Mouse (Mus musculus) MEL (cell line): ENCODE data around the gene Bphl.

Source experiments
- CHD2 ChIP-seq: IDR thresholded peaks from 2 replicates; pipeline ENCODE4 v1.6.1; 2011; ENCODE audit warnings: low read length, improper control_type of control experiment
- CTCF ChIP-seq, 3 experiments: IDR thresholded peaks in 2 of 3; conservative IDR thresholded peaks in 1 of 3; 2 replicates each; pipeline ENCODE4 v1.5.1; 2011 to 2012; ENCODE audit warnings: low read length in 3 of 3, low read depth in 2 of 3, mild to moderate bottlenecking in 2 of 3, improper control_type of control experiment in 1 of 3, inconsistent platforms in 1 of 3, mixed read lengths in 1 of 3, moderate library complexity in 1 of 3; ENCODE audit not compliant: control insufficient read depth in 1 of 3, insufficient read depth in 1 of 3, poor library complexity in 1 of 3, severe bottlenecking in 1 of 3
- E2F4 ChIP-seq: IDR thresholded peaks from 2 replicates; pipeline ENCODE4 v1.6.1; 2011; ENCODE audit warnings: low read depth, low read length, improper control_type of control experiment, borderline replicate concordance
- ELF1 ChIP-seq: IDR thresholded peaks from 2 replicates; pipeline ENCODE4 v1.6.1; 2014; ENCODE audit warnings: low read depth, mild to moderate bottlenecking, inconsistent platforms, low read length, improper control_type of control experiment, moderate library complexity
- EP300 ChIP-seq, 2 experiments: IDR thresholded peaks; 2 replicates each; pipeline ENCODE4 v1.6.1; 2011; ENCODE audit warnings: improper control_type of control experiment in 2 of 2, low read length in 2 of 2, low read depth in 1 of 2, mild to moderate bottlenecking in 1 of 2
- GABPA ChIP-seq: IDR thresholded peaks from 2 replicates; pipeline ENCODE4 v1.6.1; 2012; ENCODE audit warnings: low read depth, mild to moderate bottlenecking, inconsistent platforms, low read length, improper control_type of control experiment, moderate library complexity
- JUND ChIP-seq: IDR thresholded peaks from 2 replicates; pipeline ENCODE4 v1.6.1; 2011; ENCODE audit warnings: low read depth, mild to moderate bottlenecking, improper control_type of control experiment, low read length
- MAFK ChIP-seq: IDR thresholded peaks from 2 replicates; pipeline ENCODE4 v1.6.1; 2011; ENCODE audit warnings: low read depth, mild to moderate bottlenecking, low read length, improper control_type of control experiment, borderline replicate concordance
- MAX ChIP-seq: IDR thresholded peaks from 2 replicates; pipeline ENCODE4 v1.6.1; 2011; ENCODE audit warnings: low read length, improper control_type of control experiment
- NRF1 ChIP-seq: IDR thresholded peaks from 2 replicates; pipeline ENCODE4 v1.6.1; 2014; ENCODE audit warnings: low read depth, mild to moderate bottlenecking, inconsistent platforms, low read length, improper control_type of control experiment, moderate library complexity; ENCODE audit not compliant: poor library complexity, insufficient read depth, severe bottlenecking
- POLR2A ChIP-seq, 2 experiments: IDR thresholded peaks; 2 replicates each; pipeline ENCODE4 v1.6.1; 2011 to 2012; ENCODE audit warnings: low read length in 2 of 2, mild to moderate bottlenecking in 2 of 2, control low read depth in 1 of 2, improper control_type of control experiment in 1 of 2, low read depth in 1 of 2, moderate library complexity in 1 of 2; ENCODE audit not compliant: control insufficient read depth in 1 of 2, insufficient read depth in 1 of 2, poor library complexity in 1 of 2
- TBP ChIP-seq: IDR thresholded peaks from 2 replicates; pipeline ENCODE4 v1.8.0; 2011; ENCODE audit warnings: low read depth, low read length, improper control_type of control experiment
- USF1 ChIP-seq: IDR thresholded peaks from 2 replicates; pipeline ENCODE4 v1.6.1; 2014; ENCODE audit warnings: low read depth, mild to moderate bottlenecking, inconsistent platforms, low read length, improper control_type of control experiment, moderate library complexity
- ZC3H11A ChIP-seq: IDR thresholded peaks from 2 replicates; pipeline ENCODE4 v1.6.1; 2012; ENCODE audit warnings: low read depth, mild to moderate bottlenecking, inconsistent platforms, low read length, improper control_type of control experiment

DNA sequence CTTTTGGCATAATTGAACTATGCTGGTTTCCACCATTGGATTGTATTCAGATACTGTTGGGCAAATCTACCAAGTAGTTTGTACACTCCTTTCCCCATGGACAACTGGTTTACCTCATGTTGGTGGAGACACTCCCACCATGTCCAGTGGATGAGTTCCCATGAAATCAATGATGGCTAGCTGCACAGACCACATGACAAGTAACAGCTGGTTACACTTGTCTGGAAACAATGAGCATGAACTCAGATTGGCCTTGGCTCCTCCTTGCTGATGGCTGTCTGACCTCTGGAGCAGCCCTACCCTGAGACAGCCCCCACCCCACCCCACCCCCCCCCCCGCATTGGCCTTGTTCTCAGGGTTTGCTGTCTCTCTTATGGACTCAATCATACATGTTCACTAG, 19.9 kb downstream of the Bphl start:
- no peak for TF ChIP-seq TBP
- TF ChIP-seq CTCF (IDR thresholded peaks at IDR 0.05 in 2 of 3, conservative IDR thresholded peaks at IDR 0.05 in 1 of 3; ENCODE audit: control insufficient read depth in 1 of 3, insufficient read depth in 1 of 3, low read depth in 2 of 3, low read length in 3 of 3, poor library complexity in 1 of 3, severe bottlenecking in 1 of 3), result no peak
- no peak for TF ChIP-seq ELF1
- TF ChIP-seq USF1, result no peak
- TF ChIP-seq MAFK, result no peak
- TF ChIP-seq CHD2, result no peak
- no peak for TF ChIP-seq MAX
- no peak for TF ChIP-seq JUND
- no peak for TF ChIP-seq NRF1
- no peak for TF ChIP-seq ZC3H11A
- TF ChIP-seq E2F4, result no peak
- no peak for TF ChIP-seq POLR2A (IDR thresholded peaks at IDR 0.05; ENCODE audit: control insufficient read depth in 1 of 2, insufficient read depth in 1 of 2, low read depth in 1 of 2, low read length in 2 of 2, poor library complexity in 1 of 2)
- TF ChIP-seq EP300 (IDR thresholded peaks at IDR 0.05; ENCODE audit: low read depth in 1 of 2, low read length in 2 of 2), result no peak
- no peak for TF ChIP-seq GABPA
